Mouse (Mus musculus) heart, postnatal 4 days (tissue): Measurements from ENCODE around the gene Hsp90ab1. TPM values are rescaled to one million over a fixed set of nuclear protein-coding genes. Genes with fewer than 3 reads are reported as not detected.

Experiments used
- DNase-seq: peaks from one replicate; pipeline ENCODE4 v3.0.0; 2021
- total RNA-seq, 2 experiments: library from RNA; stranded (reverse); gene quantifications; 2 replicates each; pipeline ENCODE4 v1.2.3; 2021

The Hsp90ab1 gene
- total RNA-seq, 2 experiments from 2014 or later, result 1,093 to 1,133 TPM

DNA sequence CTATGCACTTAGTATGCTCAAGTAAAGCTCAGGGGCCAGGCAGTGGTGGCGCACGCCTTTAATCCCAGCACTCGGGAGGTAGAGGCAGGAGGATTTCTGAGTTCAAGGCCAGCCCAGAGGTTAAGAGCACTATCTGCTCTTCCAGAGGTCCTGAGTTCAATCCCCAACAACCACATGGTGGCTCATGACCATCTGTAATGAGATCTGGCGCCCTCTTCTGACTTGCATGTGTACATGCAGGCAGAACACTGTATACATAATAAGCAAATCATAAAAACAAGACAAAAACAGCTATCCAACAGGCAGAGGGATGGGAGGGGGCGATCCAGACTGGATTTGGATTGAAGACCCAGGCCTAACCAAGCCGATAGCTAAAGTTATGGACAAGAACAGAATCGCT, 5.8 kb upstream of the Hsp90ab1 start:
- DNase-seq, result no peak

DNA sequence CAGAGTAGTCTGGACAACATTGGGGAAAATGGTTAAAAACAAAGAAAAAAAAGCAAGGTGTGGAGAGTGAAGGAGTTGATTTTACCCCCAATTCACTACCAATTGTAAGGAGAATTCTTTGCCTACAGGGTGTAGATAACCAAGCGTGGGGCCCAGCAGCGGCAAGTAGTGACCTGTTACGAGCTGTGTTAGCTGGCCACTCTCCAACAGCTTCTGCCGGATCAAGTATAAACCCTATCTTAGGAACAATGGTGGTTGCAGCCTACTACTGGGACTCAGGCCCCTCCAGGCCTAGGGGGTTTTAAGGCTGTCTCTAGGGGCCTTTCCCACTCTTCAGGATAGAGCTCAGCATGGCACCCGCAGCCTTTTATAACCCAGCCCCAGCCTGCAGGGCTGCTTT, 5.2 kb upstream of the Hsp90ab1 start:
- DNase-seq, result no peak

DNA sequence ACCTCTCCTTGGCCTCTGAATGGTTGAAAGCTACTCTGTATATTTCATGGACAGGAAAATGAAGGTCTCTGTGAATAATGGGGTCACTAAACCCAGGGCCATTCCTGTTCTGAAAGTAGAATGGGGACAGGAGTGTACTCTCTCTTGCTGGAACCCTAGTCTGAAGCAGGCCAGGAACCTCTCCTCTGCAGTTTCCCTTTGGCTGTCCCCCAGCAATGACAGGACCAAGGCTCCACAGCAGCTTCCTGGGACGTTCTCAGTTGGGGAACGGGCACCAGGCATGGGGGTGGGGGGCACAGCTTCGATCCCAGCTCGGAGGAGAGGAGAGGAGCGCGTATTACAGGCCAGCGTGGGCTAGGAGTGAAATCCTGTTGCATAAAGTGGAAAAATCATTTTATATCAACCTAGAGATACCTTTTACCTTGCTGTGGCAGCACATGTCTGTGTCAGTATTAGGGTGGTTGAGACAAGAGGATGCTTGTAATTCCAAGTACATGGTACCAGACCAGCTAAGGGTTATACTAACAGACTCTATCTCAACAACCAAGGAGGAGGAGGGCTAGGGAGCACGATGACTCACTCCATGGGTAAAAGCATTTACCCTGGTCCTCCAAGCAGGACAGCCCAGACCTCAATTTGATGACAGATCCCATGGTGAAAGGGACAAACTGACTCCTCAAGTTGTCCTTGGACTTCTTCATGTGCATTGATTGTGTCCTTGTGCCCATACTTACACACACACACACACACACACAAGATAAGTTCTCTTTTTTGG, 2.2 kb upstream of the Hsp90ab1 start:
- no peak for DNase-seq

DNA sequence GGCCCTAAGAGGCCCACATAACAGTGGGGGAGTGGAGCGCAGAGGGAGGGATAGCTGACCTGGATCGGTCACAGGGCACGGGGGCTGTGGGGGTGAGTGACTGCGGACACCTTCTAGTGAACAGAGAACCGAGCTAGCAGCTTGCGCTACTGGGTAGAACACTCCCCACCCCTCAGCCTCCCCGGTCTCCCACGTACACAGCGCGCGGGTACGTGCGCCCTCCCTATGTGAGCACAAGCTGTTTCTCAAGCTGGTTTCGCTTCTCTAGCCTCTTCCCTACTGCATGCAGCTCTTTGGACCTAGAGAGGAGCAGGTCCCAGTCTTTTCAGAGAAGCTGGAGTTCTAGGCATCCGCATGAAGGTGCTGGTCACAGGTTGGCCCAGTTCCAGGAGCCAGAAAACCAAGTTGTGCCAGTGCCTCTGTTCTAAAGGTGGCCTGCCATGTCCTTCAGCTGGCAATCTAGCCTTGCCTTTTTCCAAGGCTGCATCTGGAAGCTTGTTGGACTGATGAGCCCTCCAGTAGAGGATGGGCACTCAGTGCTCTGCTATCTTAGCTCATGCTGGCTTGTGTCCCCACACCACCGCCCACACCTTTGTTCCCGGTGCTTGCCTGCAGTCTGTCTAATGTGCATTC, 1.2 kb upstream of the Hsp90ab1 start:
- DNase-seq, result peak; percentile 70

- DNase-seq, result peak; percentile 98
Observed at GRCm38 (mm10) chr17:45573780-45574123, 681 bp upstream of the Hsp90ab1 start.

- DNase-seq, result peak; percentile 89
Observed at GRCm38 (mm10) chr17:45572103-45573086, 676 bp downstream of the Hsp90ab1 start.

- DNase-seq, result no peak
Observed at GRCm38 (mm10) chr17:45569999-45570398, 3.1 kb downstream of the Hsp90ab1 start.

- no peak for DNase-seq
Observed at GRCm38 (mm10) chr17:45568990-45569389, 4.1 kb downstream of the Hsp90ab1 start.

GRCm38 (mm10) chr17:45567162-45567601, 5.9 kb downstream of the Hsp90ab1 start:
- no peak for DNase-seq

- no peak for DNase-seq
Observed at GRCm38 (mm10) chr17:45566360-45567161, 6.5 kb downstream of the Hsp90ab1 start.

- DNase-seq, result no peak
Observed at GRCm38 (mm10) chr17:45566031-45566359, 7.1 kb downstream of the Hsp90ab1 start.

- no peak for DNase-seq
Observed at GRCm38 (mm10) chr17:45565103-45565502, 8.0 kb downstream of the Hsp90ab1 start.

DNA sequence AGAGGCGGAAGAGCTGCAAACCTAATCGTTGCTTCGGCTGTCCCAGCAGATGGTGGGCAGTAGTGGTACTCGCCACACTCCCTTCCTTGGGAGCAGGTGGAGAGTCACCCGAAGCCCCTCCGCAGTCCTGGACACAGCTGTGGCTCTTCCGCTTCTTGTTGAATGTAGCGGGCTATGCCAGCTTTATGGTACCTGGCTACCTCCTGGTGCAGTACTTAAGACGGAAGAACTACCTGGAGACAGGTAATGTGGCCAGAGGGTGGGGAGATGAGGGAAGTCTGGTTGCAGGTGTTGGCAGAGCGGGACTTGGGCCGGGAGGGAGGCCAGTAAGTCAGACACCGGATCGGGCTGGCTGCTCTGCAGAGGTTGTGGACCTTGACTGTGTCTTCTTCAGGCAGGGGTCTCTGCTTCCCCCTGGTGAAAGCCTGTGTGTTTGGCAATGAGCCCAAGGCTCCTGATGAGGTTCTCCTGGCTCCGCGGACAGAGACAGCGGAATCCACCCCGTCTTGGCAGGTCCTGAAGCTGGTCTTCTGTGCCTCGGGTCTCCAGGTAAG, 8.5 kb downstream of the Hsp90ab1 start:
- DNase-seq, result no peak

DNA sequence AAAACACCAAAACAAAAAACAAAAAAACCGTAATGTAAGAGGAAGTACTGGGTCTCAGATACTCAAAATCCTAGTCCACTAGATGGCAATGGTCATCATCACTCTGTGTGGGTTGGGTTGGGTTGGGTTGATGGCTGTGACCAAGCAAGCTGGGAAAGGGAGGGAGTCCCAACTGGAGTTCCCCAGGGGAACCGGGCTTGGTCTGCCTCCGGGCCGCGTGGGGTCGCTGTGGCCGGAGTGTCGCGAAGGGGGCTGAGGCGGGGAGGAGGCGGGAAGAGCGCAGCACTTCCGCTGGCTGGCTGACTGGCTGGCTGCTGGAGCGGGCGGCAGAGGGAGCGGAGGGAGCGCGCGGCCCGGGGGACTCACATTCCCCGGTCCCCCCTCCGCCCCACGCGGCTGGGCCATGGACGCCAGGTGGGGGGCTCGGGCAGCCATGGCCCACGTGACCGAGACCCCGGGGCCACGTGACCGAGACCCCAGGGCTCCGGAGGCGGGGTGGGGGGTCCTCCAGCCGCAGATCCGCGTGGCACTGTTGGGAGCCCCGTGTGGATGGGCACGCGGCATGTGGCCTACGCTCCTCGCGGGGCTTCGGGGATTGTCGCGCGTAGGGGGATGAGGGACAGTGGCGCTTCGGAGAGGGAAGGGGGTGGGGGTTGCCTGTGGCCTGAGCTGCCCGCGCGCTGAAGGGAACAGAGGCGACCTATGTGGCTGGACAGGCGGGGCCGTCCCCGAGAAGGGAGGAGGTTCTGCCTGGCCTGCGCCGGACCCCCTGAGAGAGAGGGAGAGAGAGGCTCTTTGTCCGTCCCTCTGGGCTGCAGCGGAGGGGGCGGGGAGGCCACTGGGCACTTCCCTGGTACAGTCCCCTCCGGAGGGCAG, 9.2 kb downstream of the Hsp90ab1 start, which contains the start of gene Slc35b2:
Slc35b2 (plus strand) TSS at position 220 of the 876 bp plus-strand sequence.
- DNase-seq, result peak; percentile 98

DNA sequence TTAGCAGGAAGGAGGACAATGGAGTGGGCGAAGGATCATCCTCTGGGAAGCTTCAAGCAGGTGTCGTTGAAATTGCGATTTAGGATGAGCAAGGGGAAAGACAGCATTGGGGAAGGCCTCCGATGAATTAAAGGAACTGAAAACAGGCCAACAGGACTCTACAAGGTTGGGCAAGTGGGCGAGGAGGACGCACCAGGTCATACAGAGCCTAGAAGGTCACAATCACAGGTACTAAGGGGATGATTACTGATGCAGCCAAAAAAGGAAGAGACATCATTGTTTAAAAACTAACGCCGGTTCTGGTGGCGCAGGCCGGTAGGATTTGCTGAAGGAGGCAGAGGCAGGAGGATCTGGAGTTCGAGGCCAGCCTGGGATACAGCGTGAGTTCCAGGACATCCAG, 9.9 kb downstream of the Hsp90ab1 start:
- no peak for DNase-seq

DNA sequence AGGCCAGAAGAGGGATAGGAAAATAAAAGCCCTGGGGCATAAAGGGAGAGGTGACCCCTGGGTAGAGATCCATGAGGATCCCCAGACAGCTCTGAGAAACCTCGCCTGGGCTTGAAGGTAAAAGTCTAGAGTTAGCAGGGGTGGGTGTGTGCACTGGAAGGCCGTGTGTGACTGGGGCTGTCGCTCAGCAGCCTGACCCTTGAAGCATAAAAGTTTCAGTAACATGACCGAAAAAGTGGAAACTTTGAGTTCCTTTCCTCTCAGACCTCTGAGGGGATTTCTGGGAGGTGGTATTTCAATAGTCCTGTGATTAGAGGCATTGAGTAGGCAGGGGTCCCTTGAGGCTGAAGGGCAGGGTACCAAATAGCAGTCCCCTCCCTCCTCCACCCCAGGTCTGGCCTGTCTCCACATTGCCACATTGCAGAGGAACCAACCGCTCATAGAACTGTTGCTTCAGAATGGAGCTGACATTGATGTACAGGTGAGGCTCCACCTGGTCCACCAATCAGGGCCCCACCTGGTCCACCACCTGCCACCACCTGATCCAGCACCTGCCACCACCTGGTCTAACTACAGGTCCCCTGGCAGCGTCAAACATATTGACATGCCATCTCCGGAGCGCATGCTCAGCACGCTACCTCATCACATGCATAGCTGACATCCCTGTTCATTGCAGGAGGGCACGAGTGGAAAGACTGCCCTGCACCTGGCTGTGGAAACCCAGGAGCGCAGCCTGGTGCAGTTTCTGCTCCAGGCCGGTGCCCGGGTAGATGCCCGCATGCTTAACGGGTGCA, 13.1 kb downstream of the Hsp90ab1 start:
- no peak for DNase-seq

DNA sequence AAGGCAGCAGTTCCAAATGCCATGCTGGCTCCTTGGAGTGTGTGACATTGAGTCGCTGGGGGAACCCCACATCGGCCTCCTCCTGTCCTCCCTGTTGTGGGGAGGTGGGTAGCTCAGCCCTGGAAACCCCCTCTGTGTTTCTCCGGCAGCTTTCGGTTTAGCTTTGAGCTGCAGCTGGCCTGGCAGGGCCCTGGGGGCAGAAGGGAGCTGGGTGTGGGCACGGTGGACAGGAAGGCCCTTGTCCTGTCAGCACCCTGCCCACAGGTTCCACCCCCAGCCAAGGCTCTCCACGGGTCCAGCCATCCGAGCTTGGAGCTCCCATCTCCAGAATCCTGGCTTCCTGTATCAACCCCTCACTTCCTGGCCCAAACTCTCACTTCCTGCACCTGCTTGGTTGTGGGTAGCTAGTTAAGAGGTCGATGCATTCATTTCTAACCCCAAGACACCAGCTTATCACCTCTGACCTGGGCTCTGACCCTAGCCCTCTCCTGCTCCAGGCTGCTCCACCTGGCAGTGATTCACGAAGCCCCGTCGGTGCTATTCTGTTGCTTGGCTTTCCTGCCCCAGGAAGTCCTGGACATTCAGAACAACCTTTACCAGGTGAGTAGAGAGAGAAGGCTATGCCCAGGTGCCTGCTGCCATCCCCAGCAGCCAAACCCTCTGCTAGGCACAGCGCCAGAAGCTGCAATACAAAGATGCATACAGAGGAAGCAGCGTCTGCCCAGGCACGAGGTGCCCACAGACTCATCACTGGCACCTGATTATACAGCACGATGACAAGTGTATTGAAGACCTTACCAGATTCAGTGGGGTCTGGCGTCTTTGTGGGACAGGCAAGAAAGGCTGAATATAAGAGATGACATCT, 14.8 kb downstream of the Hsp90ab1 start:
- no peak for DNase-seq

- no peak for DNase-seq
Observed at GRCm38 (mm10) chr17:45557246-45557824, 15.7 kb downstream of the Hsp90ab1 start.
